Mouse (Mus musculus): ENCODE data around the gene Hapln1. TPM values are rescaled to one million over a fixed set of nuclear protein-coding genes. Genes with fewer than 3 reads are reported as not detected.
A peak's percentile ranks its signal among the peaks of the same experiment; 100 is the strongest.

The Hapln1 gene
- 0.58 TPM in 1 of 2 replicates, not detected in the other for total RNA-seq (2012; rRNA removed)

GRCm38 (mm10) chr13:89539205-89539886 is at the start of gene Hapln1:
TSS of gene Hapln1 (plus strand) at chr13:89539796.
- Histone ChIP-seq H3K9me3 (ENCODE audit: control insufficient read depth, insufficient read depth, low read depth, low read length) (no peaks in the 10 kb centered on the region), H3K4me1 (ENCODE audit: control insufficient read depth in 2 of 2, insufficient read depth in 2 of 2, low read length in 2 of 2, poor library complexity in 1 of 2) (peaks cover 0 to 2% of the 10 kb centered on the region in 2 experiments; a peak in 1 of 4 replicates), H3K4me3 (ENCODE audit: insufficient read depth in 1 of 2, low read depth in 1 of 2, low read length in 2 of 2, poor library complexity in 1 of 2, severe bottlenecking in 1 of 2) (peak within 1 kb of the TSS; percentile 59 to 61), H3K9ac (ENCODE audit: insufficient read depth, low read depth, low read length, poor library complexity, severe bottlenecking) (peak within 1 kb of the TSS; percentile 44), H3K36me3 (ENCODE audit: control insufficient read depth, insufficient read depth, low read length, poor library complexity, severe bottlenecking) (no peaks in the 10 kb centered on the region), H3K27ac (ENCODE audit: insufficient read depth, low read depth, low read length, poor library complexity, severe bottlenecking) (no peak within 1 kb of the TSS)
- DNase-seq (ENCODE audit: low read depth, low spot score): peak; percentile 33
- TF ChIP-seq ZC3H11A (IDR thresholded peaks at IDR 0.05; ENCODE audit: borderline replicate concordance, low read depth, low read length) (no peak; the same call in 1 of the 2 replicates), ZNF384 (IDR thresholded peaks at IDR 0.05; ENCODE audit: low read depth, low read length) (peak; percentile 92), CHD2 (IDR thresholded peaks at IDR 0.05; ENCODE audit: low read depth, low read length) (no peak), MAFK (IDR thresholded peaks at IDR 0.05; ENCODE audit: insufficient read depth, low read depth, low read length) (no peak)
- in situ Hi-C loops (cut with MboI; ENCODE audit: low sequenced_read_pairs in 2 of 2, unreplicated experiment in 2 of 2): no loop called here

- no peak overlapping the region for H3K4me3 ChIP-seq (ENCODE audit: insufficient read depth in 1 of 2, low read depth in 1 of 2, low read length in 2 of 2, poor library complexity in 1 of 2, severe bottlenecking in 1 of 2)
- no peaks in the 10 kb centered on the region for H3K9me3 ChIP-seq (ENCODE audit: control insufficient read depth, insufficient read depth, low read depth, low read length)
- no peak for TF ChIP-seq ZNF384 (IDR thresholded peaks at IDR 0.05; ENCODE audit: low read depth, low read length)
- no peak for TF ChIP-seq MAFK (IDR thresholded peaks at IDR 0.05; ENCODE audit: insufficient read depth, low read depth, low read length)
- no peak for TF ChIP-seq CHD2 (IDR thresholded peaks at IDR 0.05; ENCODE audit: low read depth, low read length)
- no peak for TF ChIP-seq ZC3H11A (IDR thresholded peaks at IDR 0.05; ENCODE audit: borderline replicate concordance, low read depth, low read length)
- no peak for TF ChIP-seq HCFC1 (IDR thresholded peaks at IDR 0.05; ENCODE audit: borderline replicate concordance, insufficient read depth, low read length)
- in situ Hi-C loops (cut with MboI; ENCODE audit: low sequenced_read_pairs in 2 of 2, unreplicated experiment in 2 of 2): no loop called here
- H3K4me1 ChIP-seq (ENCODE audit: control insufficient read depth in 2 of 2, insufficient read depth in 2 of 2, low read length in 2 of 2, poor library complexity in 1 of 2): no peaks in the 10 kb centered on the region
- H3K9ac ChIP-seq (ENCODE audit: insufficient read depth, low read depth, low read length, poor library complexity, severe bottlenecking): no peak overlapping the region
- no peaks in the 10 kb centered on the region for H3K36me3 ChIP-seq (ENCODE audit: control insufficient read depth, insufficient read depth, low read length, poor library complexity, severe bottlenecking)
- H3K27ac ChIP-seq (ENCODE audit: insufficient read depth, low read depth, low read length, poor library complexity, severe bottlenecking): no peak overlapping the region
- no peak for DNase-seq (ENCODE audit: low read depth, low spot score)
Measured at GRCm38 (mm10) chr13:89493169-89493568, 46.4 kb upstream of the Hapln1 start.

- TF ChIP-seq ZNF384 (IDR thresholded peaks at IDR 0.05; ENCODE audit: low read depth, low read length) (no peak), MAFK (IDR thresholded peaks at IDR 0.05; ENCODE audit: insufficient read depth, low read depth, low read length) (no peak), HCFC1 (IDR thresholded peaks at IDR 0.05; ENCODE audit: borderline replicate concordance, insufficient read depth, low read length) (no peak), CHD2 (IDR thresholded peaks at IDR 0.05; ENCODE audit: low read depth, low read length) (no peak), ZC3H11A (IDR thresholded peaks at IDR 0.05; ENCODE audit: borderline replicate concordance, low read depth, low read length) (no peak)
- in situ Hi-C loops (cut with MboI; ENCODE audit: low sequenced_read_pairs in 2 of 2, unreplicated experiment in 2 of 2): no loop called here
- H3K9me3 ChIP-seq (ENCODE audit: control insufficient read depth, insufficient read depth, low read depth, low read length): no peaks in the 10 kb centered on the region
Measured at GRCm38 (mm10) chr13:89493678-89494077, 45.9 kb upstream of the Hapln1 start.

GRCm38 (mm10) chr13:89496569-89496968 is 43.0 kb upstream of the Hapln1 start:
- Histone ChIP-seq H3K4me3 (ENCODE audit: insufficient read depth in 1 of 2, low read depth in 1 of 2, low read length in 2 of 2, poor library complexity in 1 of 2, severe bottlenecking in 1 of 2) (no peak overlapping the region), H3K4me1 (ENCODE audit: control insufficient read depth in 2 of 2, insufficient read depth in 2 of 2, low read length in 2 of 2, poor library complexity in 1 of 2) (no peaks in the 10 kb centered on the region), H3K27ac (ENCODE audit: insufficient read depth, low read depth, low read length, poor library complexity, severe bottlenecking) (no peak overlapping the region), H3K9me3 (ENCODE audit: control insufficient read depth, insufficient read depth, low read depth, low read length) (no peaks in the 10 kb centered on the region), H3K36me3 (ENCODE audit: control insufficient read depth, insufficient read depth, low read length, poor library complexity, severe bottlenecking) (no peaks in the 10 kb centered on the region), H3K9ac (ENCODE audit: insufficient read depth, low read depth, low read length, poor library complexity, severe bottlenecking) (no peak overlapping the region)
- in situ Hi-C loops (cut with MboI; ENCODE audit: low sequenced_read_pairs in 2 of 2, unreplicated experiment in 2 of 2): no loop called here
- TF ChIP-seq HCFC1 (IDR thresholded peaks at IDR 0.05; ENCODE audit: borderline replicate concordance, insufficient read depth, low read length) (no peak), CHD2 (IDR thresholded peaks at IDR 0.05; ENCODE audit: low read depth, low read length) (no peak), ZNF384 (IDR thresholded peaks at IDR 0.05; ENCODE audit: low read depth, low read length) (no peak), MAFK (IDR thresholded peaks at IDR 0.05; ENCODE audit: insufficient read depth, low read depth, low read length) (no peak), ZC3H11A (IDR thresholded peaks at IDR 0.05; ENCODE audit: borderline replicate concordance, low read depth, low read length) (no peak)
- DNase-seq (ENCODE audit: low read depth, low spot score): no peak

More at GRCm38 (mm10) chr13:89493678-89494077, 45.9 kb upstream of the Hapln1 start:
- Histone ChIP-seq H3K4me3 (ENCODE audit: insufficient read depth in 1 of 2, low read depth in 1 of 2, low read length in 2 of 2, poor library complexity in 1 of 2, severe bottlenecking in 1 of 2) (no peak overlapping the region), H3K36me3 (ENCODE audit: control insufficient read depth, insufficient read depth, low read length, poor library complexity, severe bottlenecking) (no peaks in the 10 kb centered on the region), H3K4me1 (ENCODE audit: control insufficient read depth in 2 of 2, insufficient read depth in 2 of 2, low read length in 2 of 2, poor library complexity in 1 of 2) (no peaks in the 10 kb centered on the region), H3K9ac (ENCODE audit: insufficient read depth, low read depth, low read length, poor library complexity, severe bottlenecking) (no peak overlapping the region), H3K27ac (ENCODE audit: insufficient read depth, low read depth, low read length, poor library complexity, severe bottlenecking) (no peak overlapping the region)
- no peak for DNase-seq (ENCODE audit: low read depth, low spot score)

Data from ES-E14 (cell line).